Mouse (Mus musculus): ENCODE results near the gene Pctp. TPM values are rescaled to one million over a fixed set of nuclear protein-coding genes. Genes with fewer than 3 reads are reported as not detected.

Gene Pctp
- polyA plus RNA-seq, 1 experiment from 2014 or later = 5.1 TPM

- no peak overlapping the region for H3K4me2 ChIP-seq
- H3K36me3 ChIP-seq (replicated peaks) = no peaks in the 10 kb centered on the region
- H3K27ac ChIP-seq = no peak overlapping the region
- H3K9me3 ChIP-seq = no peaks in the 10 kb centered on the region
- 81% methylated on average over 3 of the region's 3 CpGs for WGBS
- no peaks in the 10 kb centered on the region for H3K27me3 ChIP-seq
- ATAC-seq (ENCODE audit: low FRiP score) = no peak
- peaks cover 2% of the 10 kb centered on the region; the same call in 1 of the 2 replicates for H3K4me1 ChIP-seq
- H3K4me3 ChIP-seq (replicated peaks) = no peak overlapping the region
- no peak overlapping the region for H3K9ac ChIP-seq
Observed at GRCm38 (mm10) chr11:89950691-89951270, 51.9 kb downstream of the Pctp start.

DNA sequence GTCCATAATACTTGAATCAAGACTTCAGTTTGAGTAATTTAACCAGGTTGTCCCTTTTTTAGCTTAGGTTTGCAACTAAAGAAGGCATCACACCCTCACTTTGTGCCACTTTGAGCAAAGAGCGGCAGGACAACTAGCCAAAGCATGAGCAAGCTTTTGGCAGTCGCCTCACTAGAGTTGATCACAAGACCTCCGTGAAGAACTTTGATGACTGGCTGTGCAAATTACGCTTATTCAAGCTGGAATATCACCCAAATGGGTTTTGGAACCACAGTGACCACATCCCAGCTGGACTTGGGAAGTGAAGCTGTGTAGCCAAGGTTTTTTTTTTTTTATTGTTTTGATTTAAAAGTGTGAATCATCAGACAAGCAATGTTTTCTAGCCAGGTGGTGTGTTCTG is 54.9 kb downstream of the Pctp start:
- Histone ChIP-seq H3K4me3 (replicated peaks) (no peak overlapping the region), H3K27ac (no peak overlapping the region), H3K36me3 (replicated peaks) (no peaks in the 10 kb centered on the region), H3K9me3 (no peaks in the 10 kb centered on the region), H3K4me1 (no peaks in the 10 kb centered on the region), H3K4me2 (no peak overlapping the region), H3K9ac (no peak overlapping the region), H3K27me3 (no peaks in the 10 kb centered on the region)
- ATAC-seq (ENCODE audit: low FRiP score) = no peak
- WGBS = 91% methylated on average over 4 of the region's 4 CpGs

DNA sequence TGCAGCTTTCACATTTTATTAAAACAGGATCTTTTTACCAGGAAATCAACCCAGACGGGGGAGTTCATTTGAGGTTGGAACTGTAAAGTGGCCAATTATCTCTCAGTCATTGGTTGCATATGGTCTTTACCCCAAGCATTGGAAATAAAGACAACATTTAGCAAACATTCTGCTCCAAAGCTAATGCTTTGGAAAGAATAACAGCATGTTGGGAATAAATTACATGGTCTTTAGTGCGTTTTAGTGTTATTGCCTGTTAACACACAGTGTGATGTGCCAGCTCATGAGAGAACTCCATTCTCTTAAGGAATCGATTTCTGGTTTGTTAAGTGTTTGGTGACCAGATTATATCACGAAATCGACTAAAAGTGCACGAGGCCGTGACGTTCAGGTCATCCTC is 57.5 kb downstream of the Pctp start:
- Histone ChIP-seq H3K9ac (no peak overlapping the region), H3K36me3 (replicated peaks) (no peaks in the 10 kb centered on the region), H3K9me3 (no peaks in the 10 kb centered on the region), H3K27me3 (no peaks in the 10 kb centered on the region), H3K4me2 (no peak overlapping the region), H3K27ac (no peak overlapping the region), H3K4me1 (no peaks in the 10 kb centered on the region), H3K4me3 (replicated peaks) (no peak overlapping the region)
- 93% methylated on average over 8 of the region's 8 CpGs for WGBS
- no peak for ATAC-seq (ENCODE audit: low FRiP score)

GRCm38 (mm10) chr11:89937241-89937640 is 65.5 kb downstream of the Pctp start:
- 39% methylated on average over 7 of the region's 7 CpGs for WGBS
- no peak overlapping the region for H3K4me3 ChIP-seq (replicated peaks)
- H3K9ac ChIP-seq = no peak overlapping the region
- peaks cover 9% of the 10 kb centered on the region for H3K4me1 ChIP-seq
- H3K27me3 ChIP-seq = peaks cover 7% of the 10 kb centered on the region; the same call in 1 of the 2 replicates
- H3K36me3 ChIP-seq (replicated peaks) = no peaks in the 10 kb centered on the region
- H3K27ac ChIP-seq = no peak overlapping the region
- H3K9me3 ChIP-seq = no peaks in the 10 kb centered on the region
- no peak overlapping the region for H3K4me2 ChIP-seq
- no peak for ATAC-seq (ENCODE audit: low FRiP score)

Other genes starting within 250 kb of the Pctp start
- gene Ankfn1, start 225.2 kb downstream of the Pctp start, polyA plus RNA-seq (2016; fragmentation: Nextera tagmentation; extraction: Ambion mirVana) = 3.5 and 4.1 TPM in 2 replicates
- 5.0 and 6.6 TPM in 2 replicates for gene Tmem100, start 27.5 kb upstream of the Pctp start, polyA plus RNA-seq (2016; fragmentation: Nextera tagmentation; extraction: Ambion mirVana)
- 18.4 and 20.0 TPM in 2 replicates for gene Gm45716, start 184.8 kb upstream of the Pctp start, polyA plus RNA-seq (2016; fragmentation: Nextera tagmentation; extraction: Ambion mirVana)
- 57.7 and 59.9 TPM in 2 replicates for gene Mmd, start 246.6 kb upstream of the Pctp start, polyA plus RNA-seq (2016; fragmentation: Nextera tagmentation; extraction: Ambion mirVana)

All from forebrain, embryonic 12.5 days (tissue).